Mouse (Mus musculus) G1E (cell line): ENCODE data around the gene Nup133. TPM values are rescaled to one million over a fixed set of nuclear protein-coding genes. Genes with fewer than 3 reads are reported as not detected.
"Not testable (repeated sequence)": the region's sequence is repeated elsewhere in the genome, so short reads cannot be mapped to it uniquely, and the experiment has no call there.

Experiments used
- ATAC-seq: 2 replicates; pipeline ENCODE4 v1.8.0; 2016; ENCODE audit warnings: mild to moderate bottlenecking; ENCODE audit not compliant: insufficient number of reproducible peaks, poor library complexity, low FRiP score, severe bottlenecking; ENCODE audit errors: extremely low read depth
- DNase-seq: peaks from one replicate; pipeline ENCODE4 v3.0.0; 2012; ENCODE audit warnings: low spot score
- H3K27me3 ChIP-seq: 2 replicates; pipeline ENCODE4 v1.6.1; 2012; ENCODE audit warnings: mild to moderate bottlenecking, low read length, inconsistent platforms; ENCODE audit not compliant: insufficient read depth
- H3K36me3 ChIP-seq: replicated peaks from 2 replicates; pipeline ENCODE3; 2012; ENCODE audit warnings: mild to moderate bottlenecking, inconsistent platforms
- H3K4me1 ChIP-seq: 2 replicates; pipeline ENCODE4 v1.6.1; 2012; ENCODE audit warnings: low read depth, low read length, inconsistent platforms, mixed read lengths; ENCODE audit not compliant: insufficient read depth
- H3K4me3 ChIP-seq: 2 replicates; pipeline ENCODE4 v1.5.1; 2012; ENCODE audit warnings: low read depth, mild to moderate bottlenecking, inconsistent platforms, low read length, moderate library complexity, mixed read lengths
- H3K9me3 ChIP-seq: replicated peaks from 2 replicates; pipeline ENCODE4 v1.6.1; 2012; ENCODE audit warnings: inconsistent platforms
- CTCF ChIP-seq: IDR thresholded peaks from 2 replicates; pipeline ENCODE4 v1.5.1; 2012; ENCODE audit warnings: low read depth, low read length, inconsistent platforms, mixed read lengths
- GATA1 ChIP-seq: IDR thresholded peaks from 2 replicates; pipeline ENCODE4 v1.6.1; 2012; ENCODE audit warnings: borderline replicate concordance, low read length, inconsistent platforms, mixed read lengths
- GATA2 ChIP-seq: IDR thresholded peaks from 2 replicates; pipeline ENCODE4 v1.6.1; 2012; ENCODE audit warnings: low read depth, low read length, inconsistent platforms, borderline replicate concordance
- POLR2AphosphoS5 ChIP-seq: IDR thresholded peaks from 2 replicates; pipeline ENCODE4 v1.6.1; 2012; ENCODE audit warnings: low read depth, low read length, inconsistent platforms; ENCODE audit not compliant: insufficient replicate concordance
- TAL1 ChIP-seq: conservative IDR thresholded peaks from 2 replicates; pipeline ENCODE4 v1.6.1; 2012; ENCODE audit warnings: low read depth, low read length, inconsistent platforms, mixed read lengths
- polyA plus RNA-seq: library from polyadenylated mRNA; stranded (reverse); fragments of >175 nt; gene quantifications from 2 replicates; pipeline ENCODE4 v1.2.3, GENCODE M21; 2012
- total RNA-seq, 2 experiments: library from RNA; stranded (forward) in 1 of 2; stranded (reverse) in 1 of 2; fragments of 200-1000 nt in 1 of 2; fragments of >200 nt in 1 of 2; fragmentation: Nextera tagmentation in 1 of 2; gene quantifications; 2 replicates each; pipeline ENCODE4 v1.2.3; 2014 to 2017

Nup133 gene
- total and polyA plus RNA-seq, 3 experiments = 21.2 to 66.5 (median 42.5) TPM

- DNase-seq (no peak), ATAC-seq (no peak)
- H3K36me3 ChIP-seq = peaks cover 54% of the 10 kb centered on the region
- no peaks in the 10 kb centered on the region for H3K27me3 ChIP-seq
- TF ChIP-seq GATA2 (no peak), GATA1 (no peak)
- peaks cover 62% of the 10 kb centered on the region for H3K4me1 ChIP-seq
- H3K9me3 ChIP-seq = peaks cover 8% of the 10 kb centered on the region
- peak overlapping the region; percentile 49; the same call in 1 of the 2 replicates for H3K4me3 ChIP-seq
Observed at GRCm38 (mm10) chr8:123978166-123978838, 29.2 kb upstream of the Nup133 start.

GRCm38 (mm10) chr8:123977499-123977898, 28.4 kb upstream of the Nup133 start:
- DNase-seq = no peak
- TF ChIP-seq POLR2AphosphoS5 (no peak), TAL1 (no peak), GATA2 (no peak), GATA1 (no peak), CTCF (no peak)
- H3K9me3 ChIP-seq = peaks cover 8% of the 10 kb centered on the region
- peaks cover 64% of the 10 kb centered on the region for H3K4me1 ChIP-seq
- no peak for ATAC-seq
- H3K36me3 ChIP-seq = peaks cover 61% of the 10 kb centered on the region
- no peak overlapping the region; the same call in 1 of the 2 replicates for H3K4me3 ChIP-seq
- H3K27me3 ChIP-seq = no peaks in the 10 kb centered on the region

GRCm38 (mm10) chr8:123973495-123973894, 24.4 kb upstream of the Nup133 start:
- no peak for ATAC-seq
- H3K36me3 ChIP-seq = peaks cover 86% of the 10 kb centered on the region
- DNase-seq = no peak
- H3K9me3 ChIP-seq = peaks cover 8% of the 10 kb centered on the region
- H3K4me1 ChIP-seq = peaks cover 38% of the 10 kb centered on the region
- no peak overlapping the region for H3K4me3 ChIP-seq
- no peaks in the 10 kb centered on the region for H3K27me3 ChIP-seq
- no peak for TF ChIP-seq GATA2
- no peak for TF ChIP-seq TAL1
- no peak for TF ChIP-seq GATA1
- no peak for TF ChIP-seq POLR2AphosphoS5
- TF ChIP-seq CTCF = no peak

- TF ChIP-seq GATA1 (no peak), TAL1 (no peak), POLR2AphosphoS5 (no peak), CTCF (no peak), GATA2 (no peak)
- Histone ChIP-seq H3K4me3 (no peak overlapping the region), H3K9me3 (no peaks in the 10 kb centered on the region), H3K36me3 (peaks cover 95% of the 10 kb centered on the region), H3K4me1 (peaks cover 10% of the 10 kb centered on the region; the same call in 1 of the 2 replicates), H3K27me3 (no peaks in the 10 kb centered on the region)
- ATAC-seq = no peak
- DNase-seq = no peak
Observed at GRCm38 (mm10) chr8:123966896-123967295, 17.8 kb upstream of the Nup133 start.

GRCm38 (mm10) chr8:123961371-123961770, 12.3 kb upstream of the Nup133 start:
- H3K4me3 ChIP-seq = no peak overlapping the region
- DNase-seq (no peak), ATAC-seq (no peak)
- TF ChIP-seq GATA2 (no peak), POLR2AphosphoS5 (no peak)
- H3K4me1 ChIP-seq = peaks cover 5% of the 10 kb centered on the region; the same call in 1 of the 2 replicates
- no peaks in the 10 kb centered on the region for H3K27me3 ChIP-seq
- H3K9me3 ChIP-seq = no peaks in the 10 kb centered on the region
- peaks cover 95% of the 10 kb centered on the region for H3K36me3 ChIP-seq

GRCm38 (mm10) chr8:123960556-123960955, 11.5 kb upstream of the Nup133 start:
- H3K36me3 ChIP-seq = peaks cover 95% of the 10 kb centered on the region
- not testable (repeated sequence) for DNase-seq

GRCm38 (mm10) chr8:123960056-123960455, 11.0 kb upstream of the Nup133 start:
- peak overlapping the region; percentile 23; the same call in 1 of the 2 replicates for H3K4me3 ChIP-seq
- TF ChIP-seq TAL1 (no peak), GATA2 (no peak), POLR2AphosphoS5 (no peak), GATA1 (no peak), CTCF (no peak)
- peaks cover 5% of the 10 kb centered on the region; the same call in 1 of the 2 replicates for H3K4me1 ChIP-seq
- H3K27me3 ChIP-seq = no peaks in the 10 kb centered on the region
- no peaks in the 10 kb centered on the region for H3K9me3 ChIP-seq
- no peak for DNase-seq
- no peak for ATAC-seq
- peaks cover 97% of the 10 kb centered on the region for H3K36me3 ChIP-seq

More at GRCm38 (mm10) chr8:123960556-123960955, 11.5 kb upstream of the Nup133 start:
- not testable (repeated sequence) for ATAC-seq, H3K27me3 ChIP-seq, H3K9me3 ChIP-seq, H3K4me1 ChIP-seq, H3K4me3 ChIP-seq
